Mouse (Mus musculus) thymus, postnatal 0 days (tissue): ENCODE measurements around the gene Gm20388. TPM values are rescaled to one million over a fixed set of nuclear protein-coding genes. Genes with fewer than 3 reads are reported as not detected.

ENCODE experiments used
- DNase-seq: peaks from one replicate; pipeline ENCODE4 v3.0.0-alpha.2; 2015; ENCODE audit warnings: low spot score
- polyA plus RNA-seq: library from polyadenylated mRNA; unstranded; fragments of >200 nt; fragmentation: Nextera tagmentation; extraction: Ambion mirVana; gene quantifications from 2 replicates; pipeline ENCODE4 v1.2.1, GENCODE M21; 2015

Gm20388 gene
- polyA plus RNA-seq, 1 experiment from 2014 or later = not detected

GRCm38 (mm10) chr8:122291075-122291474 is 2380.4 kb downstream of the Gm20388 start:
- no peak for DNase-seq

DNA sequence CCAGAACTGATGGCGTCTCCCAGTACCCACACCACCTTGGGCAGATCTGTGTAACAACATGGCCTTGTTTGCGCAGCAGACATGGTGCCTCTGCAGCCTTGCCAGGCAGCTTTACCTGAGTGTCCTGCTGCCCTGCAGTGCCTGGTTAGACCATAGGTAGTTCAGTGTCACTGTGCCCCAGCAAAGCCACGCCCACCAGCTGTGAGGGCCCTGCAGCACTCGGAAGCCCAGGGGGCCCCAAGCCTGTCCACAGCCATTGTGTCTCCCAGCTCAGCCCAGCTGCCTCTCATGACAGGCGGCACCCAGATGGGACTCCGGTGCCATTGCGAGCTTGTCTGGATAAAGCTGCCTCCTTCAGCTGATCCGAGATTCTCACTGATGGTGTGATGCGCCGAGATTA is 2380.9 kb downstream of the Gm20388 start:
- peak; percentile 56 for DNase-seq

GRCm38 (mm10) chr8:122293484-122293883 is 2382.8 kb downstream of the Gm20388 start:
- DNase-seq = no peak

GRCm38 (mm10) chr8:122294273-122294683 is 2383.6 kb downstream of the Gm20388 start:
- no peak for DNase-seq

- DNase-seq = no peak
Observed at GRCm38 (mm10) chr8:122295389-122295788, 2384.7 kb downstream of the Gm20388 start.

GRCm38 (mm10) chr8:122296173-122297001 is 2385.7 kb downstream of the Gm20388 start:
- DNase-seq = no peak

DNA sequence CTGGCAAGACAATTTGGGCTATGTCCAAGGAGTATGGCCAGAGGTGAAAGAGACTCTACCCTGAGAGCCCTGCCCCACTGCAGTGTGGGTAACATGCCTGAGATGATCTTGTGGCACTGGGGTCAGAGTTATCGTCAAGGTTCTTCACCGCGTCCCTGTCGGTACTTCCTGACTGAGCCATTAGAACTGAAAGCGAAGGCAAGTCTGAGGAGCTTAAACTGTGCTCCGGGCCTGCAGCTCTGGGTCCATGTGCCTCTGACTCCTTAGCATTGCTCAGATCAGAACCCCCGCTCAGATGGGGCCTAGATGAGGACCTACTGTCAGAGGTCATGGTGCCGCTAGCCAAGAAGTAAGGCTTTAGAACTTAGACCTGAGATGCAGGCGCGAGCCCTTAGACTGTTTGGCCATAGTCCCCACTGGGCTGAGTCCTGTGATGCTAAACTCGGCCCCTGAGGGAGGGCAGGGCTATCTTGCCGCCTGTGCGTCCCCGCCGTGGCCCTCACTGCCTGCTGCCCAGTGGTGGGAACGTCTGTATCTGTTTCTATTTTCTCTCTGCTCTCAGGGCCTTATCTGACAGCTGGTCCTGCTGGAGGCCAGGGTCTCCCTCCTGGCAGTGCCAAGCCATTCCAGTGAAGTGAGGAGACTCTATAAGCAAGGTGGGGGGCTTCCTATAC is 2389.1 kb downstream of the Gm20388 start:
- DNase-seq = no peak

- DNase-seq = no peak
Observed at GRCm38 (mm10) chr8:122301081-122301480, 2390.4 kb downstream of the Gm20388 start.

DNA sequence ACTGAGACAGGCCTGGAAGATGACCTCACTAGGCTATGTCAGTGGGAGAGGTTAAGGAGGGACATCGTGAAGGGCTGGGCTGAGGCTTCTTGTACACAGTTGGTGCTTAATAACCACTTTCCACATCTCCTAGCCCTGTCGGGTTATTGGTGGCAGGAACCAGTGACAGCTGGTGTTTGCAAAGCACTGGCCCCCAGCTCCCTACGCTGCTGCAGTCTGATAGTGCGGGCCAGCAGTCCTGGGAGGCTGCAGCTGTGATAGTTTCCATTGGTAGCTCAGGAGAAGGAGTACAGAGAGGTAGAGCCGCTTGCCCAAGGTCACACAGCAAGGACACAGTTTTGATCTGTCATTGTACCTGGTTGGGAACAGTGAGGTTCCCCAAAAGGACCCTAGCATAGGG is 2391.2 kb downstream of the Gm20388 start:
- no peak for DNase-seq

- DNase-seq = no peak
Observed at GRCm38 (mm10) chr8:122303451-122303850, 2392.8 kb downstream of the Gm20388 start.

DNA sequence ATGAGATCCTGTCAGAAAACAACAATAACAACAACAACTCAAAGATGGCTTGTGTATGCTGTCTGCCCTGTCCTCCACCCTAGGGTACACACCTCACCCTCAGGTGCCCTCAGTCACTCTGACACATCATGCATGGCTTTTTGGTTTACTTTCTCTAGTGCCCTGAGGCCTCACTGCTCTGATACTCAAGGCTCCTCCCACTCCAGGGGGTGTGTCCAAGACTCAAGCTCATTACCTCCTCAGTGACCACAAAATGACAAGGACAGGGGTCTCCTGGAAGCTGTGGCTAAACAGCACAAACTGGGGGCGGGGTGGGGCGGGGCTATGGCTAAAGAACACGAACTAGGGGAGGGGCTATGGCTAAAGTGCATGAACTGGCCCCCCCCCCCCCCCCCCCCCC is 2393.4 kb downstream of the Gm20388 start:
- DNase-seq = no peak

DNA sequence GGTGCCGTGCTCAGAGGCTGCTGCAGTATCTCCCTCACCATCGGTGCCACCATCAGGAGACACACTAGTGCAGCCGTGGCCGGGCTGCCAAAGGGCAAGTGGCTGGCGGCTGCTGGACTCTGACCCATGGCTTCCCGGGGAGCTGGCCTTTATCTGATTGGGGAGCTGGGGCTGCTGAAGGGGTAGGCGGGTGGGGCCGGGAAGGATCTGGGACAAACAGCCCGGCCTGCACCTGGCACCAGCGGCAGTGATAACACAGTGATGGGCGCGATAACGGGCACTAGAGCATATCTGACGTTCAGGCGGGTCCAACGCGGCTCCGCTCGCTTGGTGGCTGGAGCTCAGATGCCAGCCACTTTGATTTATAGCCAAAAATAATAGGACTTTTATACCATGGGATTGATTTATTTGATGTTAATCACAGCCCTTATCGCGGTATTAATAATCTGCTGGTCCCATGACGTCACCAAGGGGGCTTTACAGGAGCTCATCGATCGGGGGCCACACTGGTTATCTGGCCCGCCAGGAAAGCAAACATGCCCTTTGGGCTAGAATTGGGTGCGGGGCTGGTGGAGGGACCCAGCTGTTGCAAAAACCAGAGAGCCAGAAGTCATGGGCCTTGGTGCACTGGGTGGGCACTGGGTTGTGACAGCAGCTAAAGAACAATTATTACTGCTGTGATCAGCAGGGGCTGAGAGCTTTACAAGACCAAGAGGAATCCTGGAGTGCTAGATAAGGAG is 2396.2 kb downstream of the Gm20388 start:
- no peak for DNase-seq

GRCm38 (mm10) chr8:122307836-122308235 is 2397.2 kb downstream of the Gm20388 start:
- no peak for DNase-seq

DNA sequence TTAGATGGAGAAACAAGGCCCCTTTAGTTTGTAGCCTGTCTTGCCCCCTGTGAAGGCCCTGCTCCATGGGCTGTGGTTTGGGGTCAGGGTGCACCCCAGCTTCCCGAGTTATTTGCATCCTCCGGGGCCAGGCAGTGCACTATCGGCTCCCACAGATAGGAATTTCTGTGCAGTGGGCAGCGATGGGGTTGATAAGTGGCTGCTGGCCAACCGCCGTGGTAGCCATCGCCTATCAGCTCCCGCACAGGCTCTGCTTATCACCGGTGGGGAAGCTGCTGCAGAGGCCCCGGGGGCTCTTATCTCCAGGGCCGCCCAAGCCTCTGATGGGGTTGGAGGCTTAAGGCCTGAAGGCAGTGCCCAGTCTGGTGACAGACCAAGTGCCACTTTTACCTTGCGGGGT is 2398.6 kb downstream of the Gm20388 start:
- DNase-seq = no peak

GRCm38 (mm10) chr8:122311115-122311514 is 2400.5 kb downstream of the Gm20388 start:
- no peak for DNase-seq

DNA sequence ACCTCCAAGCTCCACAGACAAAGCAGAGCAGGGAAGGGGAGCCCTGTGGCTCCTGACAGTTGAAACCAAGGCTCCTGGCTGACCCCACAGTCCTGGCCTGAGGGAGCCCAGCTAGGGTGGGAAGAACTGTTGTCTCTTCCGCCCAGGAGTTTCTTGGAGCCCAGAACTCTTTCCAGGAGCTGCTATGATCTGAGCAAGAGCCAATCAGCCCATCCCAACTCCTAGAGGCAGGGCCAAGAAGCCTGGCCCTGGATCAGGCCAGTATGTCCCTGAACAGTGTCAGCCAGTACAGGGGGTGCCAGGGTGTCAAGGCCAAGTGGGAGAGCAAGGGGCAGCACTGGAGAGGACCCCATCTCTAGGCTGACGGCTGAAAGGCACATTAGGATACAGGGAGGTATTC is 2401.9 kb downstream of the Gm20388 start:
- DNase-seq = no peak

GRCm38 (mm10) chr8:122313310-122313709 is 2402.7 kb downstream of the Gm20388 start:
- DNase-seq = no peak

GRCm38 (mm10) chr8:122314899-122315496 is 2404.4 kb downstream of the Gm20388 start:
- DNase-seq = no peak

- no peak for DNase-seq
Observed at GRCm38 (mm10) chr8:122316402-122316801, 2405.8 kb downstream of the Gm20388 start.

DNA sequence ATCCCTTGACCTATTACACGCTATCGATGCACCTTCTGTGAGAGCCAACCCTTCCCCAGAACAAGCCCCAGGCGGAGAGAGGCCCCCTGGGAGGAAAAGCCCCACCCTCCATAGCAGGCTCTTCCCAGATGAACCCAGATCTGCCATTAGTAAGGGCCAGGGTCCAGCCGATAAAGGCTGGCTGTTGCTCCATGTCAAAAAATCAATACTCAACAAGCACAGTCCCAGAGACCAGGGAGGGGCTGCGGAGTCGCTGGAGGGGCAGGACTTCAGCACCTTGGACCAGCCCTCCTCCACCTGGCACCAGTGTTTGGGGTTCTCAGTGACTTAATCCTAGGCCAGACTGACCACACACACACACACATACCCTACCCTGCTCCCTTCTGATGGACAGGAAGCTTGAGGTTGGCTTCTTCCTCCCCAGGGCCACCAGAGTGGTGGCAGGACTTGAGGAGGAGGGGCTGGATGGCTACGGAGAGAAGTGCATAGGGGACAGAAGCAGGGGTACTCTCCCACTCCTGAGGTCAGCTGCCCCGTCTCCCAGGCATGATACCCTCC is 2407.4 kb downstream of the Gm20388 start:
- no peak for DNase-seq

GRCm38 (mm10) chr8:122319045-122319707 is 2408.5 kb downstream of the Gm20388 start:
- no peak for DNase-seq
